Comparison of ENCODE assay signal across 7 mouse cellular contexts in the genomic region with DNA sequence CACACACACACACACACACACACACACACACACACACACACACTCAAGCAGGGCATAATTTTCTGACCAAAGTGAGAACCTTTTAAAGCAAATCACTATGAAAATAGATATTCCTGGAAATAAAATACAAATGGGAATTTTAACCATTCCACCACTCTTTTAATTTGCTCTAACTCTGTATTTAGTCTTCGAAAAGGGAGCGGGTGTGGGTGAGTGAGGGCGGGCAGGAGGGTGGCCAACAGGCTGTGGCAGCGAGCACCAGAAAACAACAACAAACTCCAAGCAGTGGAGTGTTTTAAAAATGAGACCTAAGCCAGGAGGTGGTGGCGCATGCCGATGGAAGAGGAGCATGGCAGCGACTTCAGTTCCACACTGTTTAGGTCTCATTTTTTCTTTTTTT. TPM values are rescaled to one million over a fixed set of nuclear protein-coding genes. Genes with fewer than 3 reads are reported as not detected.
DNase-seq lines count a peak whose midpoint lies in the region; ATAC-seq and TF ChIP-seq lines count a peak whose summit lies in the region.

No protein-coding gene starts in this region.

- CTCF ChIA-PET in Patski (lab: Charles Lee) = no interaction called here

- DNase-seq in lung, embryonic 14.5 days = peak; percentile 46
- no peak for DNase-seq in lung, adult 2 months
- peak; percentile 66 for DNase-seq in Patski (ENCODE audit: low read depth, low spot score)
- peak; percentile 79 for DNase-seq in embryo, embryonic 10.5 days (ENCODE audit: low spot score)
- peak; percentile 81 for DNase-seq in lung, postnatal 10 days
- no peak for DNase-seq in left cerebral cortex, postnatal 25 days (ENCODE audit: low spot score in 2 of 2)

- in situ Hi-C loops in Patski (cut with MboI; ENCODE audit: low pct_unique_long_range_greater_than_20kb) = no loop called here

- no peaks in the 10 kb centered on the region for H3K27me3 ChIP-seq in lung, embryonic 14.5 days (ENCODE audit: insufficient read depth, low read length)
- H3K27me3 ChIP-seq in Patski = no peaks in the 10 kb centered on the region

- POLR2A ChIA-PET in Patski (lab: Charles Lee) = no interaction called here

- no peaks in the 10 kb centered on the region for H3K36me3 ChIP-seq in lung, embryonic 14.5 days (ENCODE audit: insufficient read depth)

- H3K4me2 ChIP-seq in lung, embryonic 14.5 days = no peak overlapping the region

- TF ChIP-seq CTCF in lung, embryonic 14.5 days (IDR thresholded peaks at IDR 0.05; ENCODE audit: low read depth) = no peak
- no peak for TF ChIP-seq CTCF in lung, adult 2 months (IDR thresholded peaks at IDR 0.05; ENCODE audit: insufficient read depth, low read length)
- TF ChIP-seq CTCF in Patski (IDR thresholded peaks at IDR 0.05) = no peak

- intact Hi-C loops in left cerebral cortex, postnatal 25 days (cut with DNase I) = no loop called here

- no peak overlapping the region for H3K27ac ChIP-seq in lung, embryonic 14.5 days (ENCODE audit: low read depth)

- no peaks in the 10 kb centered on the region for H3K4me1 ChIP-seq in lung, embryonic 14.5 days (ENCODE audit: insufficient read depth)
- no peaks in the 10 kb centered on the region for H3K4me1 ChIP-seq in lung, adult 2 months (ENCODE audit: control insufficient read depth, insufficient read depth, low read length)

- no peak overlapping the region for H3K9ac ChIP-seq in lung, embryonic 14.5 days

- WGBS in lung, embryonic 14.5 days = 86% methylated on average over 7 of the region's 7 CpGs
- 91% methylated on average over 7 of the region's 7 CpGs for WGBS in lung, adult 2 months

- H3K9me3 ChIP-seq in lung, embryonic 14.5 days (ENCODE audit: low read depth, low read length) = no peaks in the 10 kb centered on the region

- ATAC-seq in lung, embryonic 14.5 days (ENCODE audit: insufficient read depth) = no peak
- ATAC-seq in Patski = no peak
- ATAC-seq in granulocyte monocyte progenitor cell, adult 5-6 weeks (replicated peaks; ENCODE audit: poor library complexity, severe bottlenecking) = no peak

- no peak overlapping the region for H3K4me3 ChIP-seq in lung, embryonic 14.5 days (ENCODE audit: low read depth, low read length)
- H3K4me3 ChIP-seq in lung, adult 2 months (replicated peaks; ENCODE audit: extremely low read depth, low read depth, low read length) = no peak overlapping the region

- TF ChIP-seq POLR2A in lung, adult 2 months (IDR thresholded peaks at IDR 0.05; ENCODE audit: borderline replicate concordance, extremely low read depth, low read depth, low read length) = no peak

RNA-seq across cellular contexts. Expression of a gene that starts 43.6 kb away (rescaled TPM):
- 14.2 and 15.0 TPM in 2 replicates for polyA plus RNA-seq in lung, embryonic 14.5 days (2014; fragmentation: Nextera tagmentation; extraction: Ambion mirVana)
- polyA plus RNA-seq in lung, adult 2 months (2012; rRNA removed) = 0.51 and 1.1 TPM in 2 replicates
- 11.9 TPM for polyA plus RNA-seq in Patski (2021)
- 12.1 and 12.8 TPM in 2 replicates for total RNA-seq in granulocyte monocyte progenitor cell, adult 5-6 weeks (2014; fragmentation: Nextera tagmentation)
- total RNA-seq in granulocyte monocyte progenitor cell, adult 5-6 weeks (2017) = 14.0 and 22.8 TPM in 2 replicates
- total RNA-seq in left cerebral cortex, postnatal 25 days (2021) = 10 to 100 TPM; 13.0 to 14.4 TPM

Comparison
In these comparisons a context has a peak if more than half of its experiments do, and no peak if none do; other contexts are left out.
1. DNase-seq: peak in lung, embryonic 14.5 days (single experiment), Patski (single experiment), embryo, embryonic 10.5 days (single experiment) and lung, postnatal 10 days (single experiment); none in lung, adult 2 months (single experiment) and left cerebral cortex, postnatal 25 days (0 of 2).